Mouse (Mus musculus): ENCODE results near the gene Foxj3. TPM values are rescaled to one million over a fixed set of nuclear protein-coding genes. Genes with fewer than 3 reads are reported as not detected.

Gene Foxj3
- total and polyA plus RNA-seq, 3 experiments, result 12.5 to 51.8 (median 27.0) TPM

GRCm38 (mm10) chr4:119636731-119637130, 99.9 kb downstream of the Foxj3 start:
- H3K4me1 ChIP-seq (ENCODE audit: insufficient read depth, low read depth, low read length), result peaks cover 19% of the 10 kb centered on the region
- DNase-seq (ENCODE audit: low spot score) (no peak), ATAC-seq (ENCODE audit: extremely low read depth, insufficient number of reproducible peaks, low FRiP score, poor library complexity, severe bottlenecking) (no peak)

GRCm38 (mm10) chr4:119637176-119637845, 100.5 kb downstream of the Foxj3 start, which contains the start of gene Guca2a:
TSS of gene Guca2a (plus strand) at chr4:119637704.
- Histone ChIP-seq H3K4me3 (ENCODE audit: low read depth, low read length) (no peak within 1 kb of the TSS), H3K4me1 (ENCODE audit: insufficient read depth, low read depth, low read length) (peaks cover 19% of the 10 kb centered on the region), H3K27me3 (ENCODE audit: insufficient read depth, low read length) (peaks cover 8% of the 10 kb centered on the region; the same call in 1 of the 2 replicates), H3K36me3 (replicated peaks) (peaks cover 18% of the 10 kb centered on the region), H3K9me3 (replicated peaks) (no peaks in the 10 kb centered on the region)
- DNase-seq (ENCODE audit: low spot score), result no peak
- ATAC-seq (ENCODE audit: extremely low read depth, insufficient number of reproducible peaks, low FRiP score, poor library complexity, severe bottlenecking), result peak; percentile 37; the same call in 1 of the 2 replicates
- TF ChIP-seq GATA2 (IDR thresholded peaks at IDR 0.05; ENCODE audit: borderline replicate concordance, low read depth, low read length) (no peak), TAL1 (conservative IDR thresholded peaks at IDR 0.05; ENCODE audit: low read depth, low read length) (no peak)

More at GRCm38 (mm10) chr4:119636731-119637130, 99.9 kb downstream of the Foxj3 start:
- TF ChIP-seq TAL1 (conservative IDR thresholded peaks at IDR 0.05; ENCODE audit: low read depth, low read length) (no peak), CTCF (IDR thresholded peaks at IDR 0.05; ENCODE audit: low read depth, low read length) (no peak), POLR2AphosphoS5 (IDR thresholded peaks at IDR 0.05; ENCODE audit: insufficient replicate concordance, low read depth, low read length) (no peak), GATA2 (IDR thresholded peaks at IDR 0.05; ENCODE audit: borderline replicate concordance, low read depth, low read length) (no peak), GATA1 (IDR thresholded peaks at IDR 0.05; ENCODE audit: borderline replicate concordance, low read length) (no peak)
- Histone ChIP-seq H3K9me3 (replicated peaks) (no peaks in the 10 kb centered on the region), H3K27me3 (ENCODE audit: insufficient read depth, low read length) (peaks cover 8% of the 10 kb centered on the region; the same call in 1 of the 2 replicates), H3K36me3 (replicated peaks) (peaks cover 24% of the 10 kb centered on the region), H3K4me3 (ENCODE audit: low read depth, low read length) (no peak overlapping the region)

GRCm38 (mm10) chr4:119637946-119638345, 101.1 kb downstream of the Foxj3 start:
- ATAC-seq (ENCODE audit: extremely low read depth, insufficient number of reproducible peaks, low FRiP score, poor library complexity, severe bottlenecking), result no peak
- no peak overlapping the region for H3K4me3 ChIP-seq (ENCODE audit: low read depth, low read length)

GRCm38 (mm10) chr4:119638656-119639055, 101.9 kb downstream of the Foxj3 start:
- TF ChIP-seq GATA1 (IDR thresholded peaks at IDR 0.05; ENCODE audit: borderline replicate concordance, low read length) (no peak), TAL1 (conservative IDR thresholded peaks at IDR 0.05; ENCODE audit: low read depth, low read length) (no peak), GATA2 (IDR thresholded peaks at IDR 0.05; ENCODE audit: borderline replicate concordance, low read depth, low read length) (no peak), POLR2AphosphoS5 (IDR thresholded peaks at IDR 0.05; ENCODE audit: insufficient replicate concordance, low read depth, low read length) (no peak), CTCF (IDR thresholded peaks at IDR 0.05; ENCODE audit: low read depth, low read length) (no peak)
- peaks cover 8% of the 10 kb centered on the region; the same call in 1 of the 2 replicates for H3K27me3 ChIP-seq (ENCODE audit: insufficient read depth, low read length)
- no peak for DNase-seq (ENCODE audit: low spot score)
- H3K36me3 ChIP-seq (replicated peaks), result peaks cover 4% of the 10 kb centered on the region
- peaks cover 8% of the 10 kb centered on the region for H3K9me3 ChIP-seq (replicated peaks)
- no peak overlapping the region for H3K4me3 ChIP-seq (ENCODE audit: low read depth, low read length)
- no peak for ATAC-seq (ENCODE audit: extremely low read depth, insufficient number of reproducible peaks, low FRiP score, poor library complexity, severe bottlenecking)
- H3K4me1 ChIP-seq (ENCODE audit: insufficient read depth, low read depth, low read length), result peaks cover 14% of the 10 kb centered on the region

More at GRCm38 (mm10) chr4:119637946-119638345, 101.1 kb downstream of the Foxj3 start:
- Histone ChIP-seq H3K9me3 (replicated peaks) (peaks cover 6% of the 10 kb centered on the region), H3K36me3 (replicated peaks) (peaks cover 11% of the 10 kb centered on the region), H3K4me1 (ENCODE audit: insufficient read depth, low read depth, low read length) (peaks cover 19% of the 10 kb centered on the region), H3K27me3 (ENCODE audit: insufficient read depth, low read length) (peaks cover 8% of the 10 kb centered on the region; the same call in 1 of the 2 replicates)
- DNase-seq (ENCODE audit: low spot score), result no peak
- TF ChIP-seq TAL1 (conservative IDR thresholded peaks at IDR 0.05; ENCODE audit: low read depth, low read length), result no peak
- no peak for TF ChIP-seq GATA2 (IDR thresholded peaks at IDR 0.05; ENCODE audit: borderline replicate concordance, low read depth, low read length)
- TF ChIP-seq CTCF (IDR thresholded peaks at IDR 0.05; ENCODE audit: low read depth, low read length), result no peak
- no peak for TF ChIP-seq GATA1 (IDR thresholded peaks at IDR 0.05; ENCODE audit: borderline replicate concordance, low read length)
- TF ChIP-seq POLR2AphosphoS5 (IDR thresholded peaks at IDR 0.05; ENCODE audit: insufficient replicate concordance, low read depth, low read length), result no peak

GRCm38 (mm10) chr4:119642666-119643065, 105.9 kb downstream of the Foxj3 start:
- no peak for DNase-seq (ENCODE audit: low spot score)
- ATAC-seq (ENCODE audit: extremely low read depth, insufficient number of reproducible peaks, low FRiP score, poor library complexity, severe bottlenecking), result no peak
- no peak for TF ChIP-seq GATA2 (IDR thresholded peaks at IDR 0.05; ENCODE audit: borderline replicate concordance, low read depth, low read length)
- no peak overlapping the region for H3K4me3 ChIP-seq (ENCODE audit: low read depth, low read length)
- H3K4me1 ChIP-seq (ENCODE audit: insufficient read depth, low read depth, low read length), result no peaks in the 10 kb centered on the region
- peaks cover 8% of the 10 kb centered on the region; the same call in 1 of the 2 replicates for H3K27me3 ChIP-seq (ENCODE audit: insufficient read depth, low read length)
- peaks cover 8% of the 10 kb centered on the region for H3K9me3 ChIP-seq (replicated peaks)
- no peaks in the 10 kb centered on the region for H3K36me3 ChIP-seq (replicated peaks)

- TF ChIP-seq GATA1 (IDR thresholded peaks at IDR 0.05; ENCODE audit: borderline replicate concordance, low read length), result no peak
- TF ChIP-seq POLR2AphosphoS5 (IDR thresholded peaks at IDR 0.05; ENCODE audit: insufficient replicate concordance, low read depth, low read length), result no peak
- no peak for TF ChIP-seq GATA2 (IDR thresholded peaks at IDR 0.05; ENCODE audit: borderline replicate concordance, low read depth, low read length)
- TF ChIP-seq TAL1 (conservative IDR thresholded peaks at IDR 0.05; ENCODE audit: low read depth, low read length), result no peak
- TF ChIP-seq CTCF (IDR thresholded peaks at IDR 0.05; ENCODE audit: low read depth, low read length), result no peak
- DNase-seq (ENCODE audit: low spot score) (no peak), ATAC-seq (ENCODE audit: extremely low read depth, insufficient number of reproducible peaks, low FRiP score, poor library complexity, severe bottlenecking) (no peak)
- no peak overlapping the region for H3K4me3 ChIP-seq (ENCODE audit: low read depth, low read length)
- no peaks in the 10 kb centered on the region for H3K36me3 ChIP-seq (replicated peaks)
- peaks cover 14% of the 10 kb centered on the region; the same call in 1 of the 2 replicates for H3K27me3 ChIP-seq (ENCODE audit: insufficient read depth, low read length)
- peaks cover 3% of the 10 kb centered on the region; the same call in 1 of the 2 replicates for H3K9me3 ChIP-seq (replicated peaks)
- no peaks in the 10 kb centered on the region for H3K4me1 ChIP-seq (ENCODE audit: insufficient read depth, low read depth, low read length)
These were observed 120.2 kb downstream of the Foxj3 start for GRCm38 (mm10) chr4:119657011-119657410.

Data from G1E (cell line).